Mouse (Mus musculus) forebrain, embryonic 14.5 days (tissue): Measurements from ENCODE around the gene Lpcat4. TPM values are rescaled to one million over a fixed set of nuclear protein-coding genes. Genes with fewer than 3 reads are reported as not detected.

ENCODE experiments used
- ATAC-seq: fragments of 200-750 bp; cut with Nextera tagmentation; 2 replicates; pipeline ENCODE4 v1.8.0; 2017; ENCODE audit warnings: mild to moderate bottlenecking, moderate library complexity
- DNase-seq: peaks from one replicate; pipeline ENCODE4 v3.0.0-alpha.2; 2015; ENCODE audit warnings: low spot score
- H3K27ac ChIP-seq: fragments of 300-500 bp; sonication (generic); 2 replicates; pipeline ENCODE4 v1.5.1; 2014; ENCODE audit warnings: low read depth, mild to moderate bottlenecking, control low read depth, low read length, moderate library complexity
- H3K27me3 ChIP-seq: fragments of 300-500 bp; sonication (generic); replicated peaks from 2 replicates; pipeline ENCODE4 v1.6.1; 2014; ENCODE audit warnings: low read length, control low read depth, mixed read lengths; ENCODE audit not compliant: control insufficient read depth, insufficient read depth
- H3K36me3 ChIP-seq: fragments of 300-500 bp; sonication (generic); 2 replicates; pipeline ENCODE4 v1.6.1; 2014; ENCODE audit warnings: low read length, control low read depth; ENCODE audit not compliant: control insufficient read depth, insufficient read depth
- H3K4me1 ChIP-seq: fragments of 300-500 bp; sonication (generic); 2 replicates; pipeline ENCODE4 v1.6.1; 2014; ENCODE audit warnings: antibody characterized with exemption, low read length, control low read depth; ENCODE audit not compliant: control insufficient read depth, insufficient read depth
- H3K4me2 ChIP-seq: fragments of 300-500 bp; sonication (generic); 2 replicates; pipeline ENCODE4 v1.6.1; 2014; ENCODE audit warnings: mild to moderate bottlenecking, control low read depth, low read length
- H3K4me3 ChIP-seq: fragments of 300-500 bp; sonication (generic); 2 replicates; pipeline ENCODE4 v1.5.1; 2014; ENCODE audit warnings: low read depth, low read length, control low read depth
- H3K9ac ChIP-seq: fragments of 300-500 bp; sonication (generic); 2 replicates; pipeline ENCODE4 v1.6.1; 2014; ENCODE audit warnings: mild to moderate bottlenecking, low read length, control low read depth, moderate library complexity
- H3K9me3 ChIP-seq: fragments of 300-500 bp; sonication (generic); replicated peaks from 2 replicates; pipeline ENCODE4 v1.6.1; 2016; ENCODE audit warnings: low read length, control low read depth, mixed read lengths; ENCODE audit not compliant: control insufficient read depth
- WGBS: fragments of 180-500 bp; shearing (Covaris S2); extraction: QIAGEN DNeasy Blood & Tissue Kit; methylation state at CpG from one replicate; pipeline ENCODE4 v1.1.7; 2014; 5-methylcytosine and 5-hydroxymethylcytosine counted together
- polyA plus RNA-seq: library from polyadenylated mRNA; unstranded; fragments of >200 nt; fragmentation: Nextera tagmentation; extraction: Ambion mirVana; gene quantifications from 2 replicates; pipeline ENCODE4 v1.2.1, GENCODE M21; 2014

Lpcat4 gene
- polyA plus RNA-seq, 1 experiment from 2014 or later = 8.1 TPM

DNA sequence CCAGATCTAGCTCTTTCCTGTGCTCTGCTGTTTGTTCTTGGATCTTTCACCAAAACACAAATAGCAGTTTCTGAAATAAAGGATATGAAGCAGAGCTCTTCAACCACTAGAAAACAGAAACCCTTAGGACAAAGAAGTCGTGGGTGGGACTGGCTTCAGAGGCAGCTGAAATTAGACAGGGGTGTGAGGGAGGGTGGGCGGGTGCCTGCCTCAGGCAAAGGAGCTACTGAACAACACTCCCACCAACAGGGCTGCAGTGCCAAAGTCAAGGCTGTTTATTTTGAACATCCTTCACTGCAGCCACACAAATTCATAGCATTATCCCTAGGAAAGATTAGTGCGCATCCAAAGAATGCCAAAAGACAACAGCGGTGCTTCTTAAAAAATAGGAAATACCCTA lies 14.9 kb upstream of the Lpcat4 start:
- no peaks in the 10 kb centered on the region for H3K9me3 ChIP-seq
- 62% methylated on average over 4 of the region's 4 CpGs for WGBS
- no peak overlapping the region for H3K4me2 ChIP-seq
- no peaks in the 10 kb centered on the region for H3K36me3 ChIP-seq
- no peaks in the 10 kb centered on the region for H3K27me3 ChIP-seq
- no peak overlapping the region for H3K4me3 ChIP-seq
- H3K27ac ChIP-seq = no peak overlapping the region
- DNase-seq = no peak
- H3K9ac ChIP-seq = no peak overlapping the region
- no peak for ATAC-seq
- H3K4me1 ChIP-seq = no peaks in the 10 kb centered on the region

DNA sequence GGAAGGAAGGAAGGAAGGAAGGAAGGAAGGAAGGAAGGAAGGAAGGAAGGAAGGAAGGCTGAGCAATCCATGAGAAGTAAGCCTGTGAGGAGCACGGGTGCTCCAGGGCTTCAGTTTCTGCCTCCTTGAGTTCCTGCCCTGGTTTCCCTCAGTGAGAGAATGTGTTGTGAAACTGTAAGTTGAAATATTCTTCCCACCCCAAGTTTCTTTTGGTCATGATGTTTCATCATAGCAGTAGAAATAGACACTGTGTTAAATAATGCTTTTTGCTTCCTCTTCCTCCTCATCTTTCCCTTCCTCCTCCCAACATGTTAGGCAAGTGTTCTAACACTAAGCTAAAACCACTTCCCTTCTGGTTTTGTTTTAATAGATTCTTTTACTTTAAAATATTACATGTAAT lies 6.6 kb upstream of the Lpcat4 start:
- H3K4me1 ChIP-seq = no peaks in the 10 kb centered on the region
- no peak overlapping the region for H3K27ac ChIP-seq
- H3K9ac ChIP-seq = no peak overlapping the region
- H3K4me2 ChIP-seq = no peak overlapping the region
- no peaks in the 10 kb centered on the region for H3K27me3 ChIP-seq
- H3K4me3 ChIP-seq = no peak overlapping the region
- no peak for DNase-seq
- H3K9me3 ChIP-seq = no peaks in the 10 kb centered on the region
- 88% methylated on average over 1 of the region's 1 CpGs for WGBS
- ATAC-seq = no peak
- H3K36me3 ChIP-seq = no peaks in the 10 kb centered on the region

GRCm38 (mm10) chr2:112236620-112237019 lies 2.6 kb upstream of the Lpcat4 start:
- H3K27ac ChIP-seq = no peak overlapping the region
- ATAC-seq (no peak), DNase-seq (no peak)
- no peak overlapping the region for H3K4me3 ChIP-seq
- 0 out of 2 replicates have a peak, but pooled peaks cover 3% of the 10 kb centered on the region for H3K4me1 ChIP-seq
- no peaks in the 10 kb centered on the region for H3K27me3 ChIP-seq
- WGBS = 78% methylated on average over 2 of the region's 2 CpGs
- no peaks in the 10 kb centered on the region for H3K36me3 ChIP-seq
- H3K9me3 ChIP-seq = no peaks in the 10 kb centered on the region
- H3K9ac ChIP-seq = no peak overlapping the region
- no peak overlapping the region for H3K4me2 ChIP-seq

DNA sequence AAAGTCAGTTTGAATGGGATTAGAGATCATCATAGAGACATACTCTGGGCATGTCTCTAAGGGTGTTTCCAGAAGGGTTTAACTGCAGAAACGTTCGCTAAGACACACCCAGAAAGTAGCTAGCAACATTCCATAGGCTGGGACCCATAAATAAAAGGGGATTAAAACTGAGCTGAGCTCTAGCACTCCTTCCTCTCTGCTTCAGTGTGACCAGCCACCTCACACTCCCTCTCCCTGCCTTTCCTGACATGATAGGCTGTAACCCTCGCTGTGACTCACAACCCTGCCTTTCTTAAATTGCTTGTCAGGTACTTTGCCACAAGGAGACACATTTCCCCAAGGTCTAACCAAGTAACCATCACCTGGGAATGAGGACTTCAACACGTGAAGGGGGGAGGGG lies 1.3 kb upstream of the Lpcat4 start:
- no peak for DNase-seq
- ATAC-seq = no peak
- WGBS = 8% methylated on average over 4 of the region's 4 CpGs
- Histone ChIP-seq H3K36me3 (no peaks in the 10 kb centered on the region), H3K27ac (no peak overlapping the region), H3K9me3 (no peaks in the 10 kb centered on the region), H3K4me1 (0 out of 2 replicates have a peak, but pooled peaks cover 3% of the 10 kb centered on the region), H3K4me3 (no peak overlapping the region), H3K9ac (no peak overlapping the region), H3K27me3 (no peaks in the 10 kb centered on the region), H3K4me2 (no peak overlapping the region)

GRCm38 (mm10) chr2:112239935-112240721 lies 860 bp downstream of the Lpcat4 start:
- H3K36me3 ChIP-seq = 0 out of 2 replicates have a peak, but pooled peaks cover 2% of the 10 kb centered on the region
- H3K9me3 ChIP-seq = no peaks in the 10 kb centered on the region
- H3K27me3 ChIP-seq = no peaks in the 10 kb centered on the region
- peak overlapping the region; percentile 74 for H3K4me3 ChIP-seq
- 0 out of 2 replicates have a peak, but pooled peaks cover 3% of the 10 kb centered on the region for H3K4me1 ChIP-seq
- ATAC-seq (peak; percentile 61), DNase-seq (peak; percentile 47)
- under 1% methylated on average over 25 of the region's 28 CpGs for WGBS
- peak overlapping the region; percentile 86 for H3K4me2 ChIP-seq
- peak overlapping the region; percentile 97 for H3K27ac ChIP-seq
- peak overlapping the region; percentile 85 for H3K9ac ChIP-seq

- no peak for DNase-seq
These were observed 2.5 kb downstream of the Lpcat4 start for GRCm38 (mm10) chr2:112241787-112242186.

DNA sequence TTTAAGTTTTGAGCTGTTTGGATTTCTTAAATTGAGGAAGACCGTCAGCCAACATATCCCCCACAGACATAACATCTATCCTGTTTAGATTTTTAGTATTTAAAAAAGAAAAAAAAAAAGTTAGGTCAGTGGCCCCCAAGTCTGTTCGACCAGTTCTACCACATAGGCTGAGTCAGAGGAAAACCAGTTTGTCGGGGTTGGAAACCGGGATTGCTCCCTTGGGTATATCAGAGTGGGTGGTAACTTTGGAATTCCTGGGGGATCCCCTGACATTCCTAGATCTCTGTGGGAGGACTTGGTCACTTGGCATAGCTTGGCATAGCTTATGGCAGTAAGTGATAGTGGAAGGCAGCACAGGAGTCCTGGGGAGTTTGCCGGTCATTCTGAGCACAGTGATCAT lies 6.0 kb downstream of the Lpcat4 start:
- no peak for ATAC-seq
- Histone ChIP-seq H3K9me3 (no peaks in the 10 kb centered on the region), H3K4me3 (no peak overlapping the region), H3K27ac (no peak overlapping the region), H3K4me2 (no peak overlapping the region), H3K27me3 (no peaks in the 10 kb centered on the region), H3K4me1 (0 out of 2 replicates have a peak, but pooled peaks cover 3% of the 10 kb centered on the region), H3K9ac (no peak overlapping the region), H3K36me3 (peaks cover 14% of the 10 kb centered on the region; the same call in 1 of the 2 replicates)
- WGBS = 91% methylated on average over 5 of the region's 5 CpGs
- no peak for DNase-seq

More at GRCm38 (mm10) chr2:112241787-112242186, 2.5 kb downstream of the Lpcat4 start:
- H3K4me1 ChIP-seq = 0 out of 2 replicates have a peak, but pooled peaks cover 3% of the 10 kb centered on the region
- H3K9me3 ChIP-seq = no peaks in the 10 kb centered on the region
- 84% methylated on average over 14 of the region's 14 CpGs for WGBS
- H3K9ac ChIP-seq = no peak overlapping the region
- H3K36me3 ChIP-seq = peaks cover 14% of the 10 kb centered on the region; the same call in 1 of the 2 replicates
- H3K4me3 ChIP-seq = no peak overlapping the region
- no peaks in the 10 kb centered on the region for H3K27me3 ChIP-seq
- H3K27ac ChIP-seq = no peak overlapping the region
- ATAC-seq = no peak
- H3K4me2 ChIP-seq = no peak overlapping the region

DNA sequence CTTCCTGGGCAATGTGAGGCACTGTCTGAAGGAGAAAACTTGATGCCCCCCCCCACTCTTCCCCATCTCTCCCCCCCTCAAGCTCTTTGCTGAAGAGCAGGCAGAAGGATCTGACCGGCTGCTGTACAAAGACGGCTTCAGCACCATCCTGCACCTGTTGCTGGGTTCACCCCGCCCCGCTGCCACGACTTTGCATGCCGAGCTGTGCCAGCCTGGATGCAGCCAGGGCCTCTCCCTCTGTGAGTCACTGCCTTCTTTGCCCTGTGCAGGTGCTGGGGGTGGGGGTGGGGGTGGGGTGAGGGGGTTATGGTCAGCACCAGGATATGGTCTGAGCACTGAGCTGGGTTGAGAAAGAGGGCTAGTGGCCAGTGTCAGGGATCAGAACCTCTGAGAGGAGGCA lies 6.9 kb downstream of the Lpcat4 start:
- ATAC-seq (no peak), DNase-seq (no peak)
- Histone ChIP-seq H3K36me3 (peaks cover 14% of the 10 kb centered on the region; the same call in 1 of the 2 replicates), H3K27me3 (no peaks in the 10 kb centered on the region), H3K4me3 (no peak overlapping the region), H3K27ac (no peak overlapping the region), H3K9me3 (no peaks in the 10 kb centered on the region), H3K4me2 (no peak overlapping the region), H3K4me1 (no peaks in the 10 kb centered on the region), H3K9ac (no peak overlapping the region)
- WGBS = 91% methylated on average over 6 of the region's 6 CpGs

GRCm38 (mm10) chr2:112247323-112247722 lies 8.1 kb downstream of the Lpcat4 start:
- 88% methylated on average over 10 of the region's 10 CpGs for WGBS
- Histone ChIP-seq H3K4me3 (no peak overlapping the region), H3K36me3 (peaks cover 14% of the 10 kb centered on the region; the same call in 1 of the 2 replicates), H3K27me3 (no peaks in the 10 kb centered on the region), H3K27ac (no peak overlapping the region), H3K9me3 (no peaks in the 10 kb centered on the region), H3K4me2 (no peak overlapping the region), H3K4me1 (no peaks in the 10 kb centered on the region), H3K9ac (no peak overlapping the region)
- ATAC-seq (no peak), DNase-seq (no peak)
